Mouse (Mus musculus) ES-E14 (cell line): ENCODE measurements around the gene Zfp526. TPM values are rescaled to one million over a fixed set of nuclear protein-coding genes. Genes with fewer than 3 reads are reported as not detected.

Source experiments
- DNase-seq: peaks from one replicate; pipeline ENCODE4 v3.0.0-alpha.2; 2013; ENCODE audit warnings: low read depth, low spot score
- H3K27ac ChIP-seq: 2 replicates; pipeline ENCODE4 v1.5.1; 2012; ENCODE audit warnings: low read depth, mild to moderate bottlenecking, low read length, moderate library complexity, mixed read lengths; ENCODE audit not compliant: poor library complexity, insufficient read depth, severe bottlenecking
- H3K36me3 ChIP-seq: 2 replicates; pipeline ENCODE4 v1.6.1; 2012; ENCODE audit warnings: mild to moderate bottlenecking, low read length, moderate library complexity, mixed read lengths; ENCODE audit not compliant: control insufficient read depth, poor library complexity, insufficient read depth, severe bottlenecking
- H3K4me1 ChIP-seq, 2 experiments: fragments of 150-350 bp in 1 of 2; sonication (generic) in 1 of 2; 2 replicates each; pipeline ENCODE4 v1.6.1; 2012; ENCODE audit warnings: low read length in 2 of 2, mild to moderate bottlenecking in 1 of 2, mixed read lengths in 1 of 2; ENCODE audit not compliant: control insufficient read depth in 2 of 2, insufficient read depth in 2 of 2, poor library complexity in 1 of 2
- H3K4me3 ChIP-seq, 2 experiments: fragments of 150-350 bp in 1 of 2; sonication (generic) in 1 of 2; 2 replicates each; pipeline ENCODE4 v1.5.1; 2012; ENCODE audit warnings: low read length in 2 of 2, low read depth in 1 of 2, mild to moderate bottlenecking in 1 of 2, mixed read lengths in 1 of 2; ENCODE audit not compliant: insufficient read depth in 1 of 2, poor library complexity in 1 of 2, severe bottlenecking in 1 of 2
- H3K9ac ChIP-seq: 2 replicates; pipeline ENCODE4 v1.6.1; 2012; ENCODE audit warnings: low read depth, mild to moderate bottlenecking, low read length, mixed read lengths; ENCODE audit not compliant: poor library complexity, insufficient read depth, severe bottlenecking
- H3K9me3 ChIP-seq: fragments of 150-350 bp; sonication (generic); 2 replicates; pipeline ENCODE4 v1.6.1; 2012; ENCODE audit warnings: low read depth, mild to moderate bottlenecking, low read length; ENCODE audit not compliant: control insufficient read depth, insufficient read depth
- CHD2 ChIP-seq: IDR thresholded peaks from 2 replicates; pipeline ENCODE4 v1.6.1; 2014; ENCODE audit warnings: mild to moderate bottlenecking, low read depth, low read length, inconsistent platforms
- ZNF384 ChIP-seq: IDR thresholded peaks from 2 replicates; pipeline ENCODE4 v1.6.1; 2012; ENCODE audit warnings: low read depth, low read length, inconsistent platforms
- in situ Hi-C, 2 experiments: fragments of 600-800 bp; cut with MboI; formaldehyde crosslinking; loops; one replicate each; pipeline ENCODE4 v1.15.1; 2025; ENCODE audit warnings: low sequenced_read_pairs in 2 of 2, inconsistent platforms in 1 of 2; ENCODE audit not compliant: unreplicated experiment in 2 of 2
- total RNA-seq: library from RNA; depleted of rRNA; stranded (reverse); fragments of 300-350 nt; gene quantifications from 2 replicates; pipeline ENCODE4 v1.2.3, GENCODE M21; 2012; rRNA removed

The Zfp526 gene
- total RNA-seq, 1 experiment: 5.0 TPM

DNA sequence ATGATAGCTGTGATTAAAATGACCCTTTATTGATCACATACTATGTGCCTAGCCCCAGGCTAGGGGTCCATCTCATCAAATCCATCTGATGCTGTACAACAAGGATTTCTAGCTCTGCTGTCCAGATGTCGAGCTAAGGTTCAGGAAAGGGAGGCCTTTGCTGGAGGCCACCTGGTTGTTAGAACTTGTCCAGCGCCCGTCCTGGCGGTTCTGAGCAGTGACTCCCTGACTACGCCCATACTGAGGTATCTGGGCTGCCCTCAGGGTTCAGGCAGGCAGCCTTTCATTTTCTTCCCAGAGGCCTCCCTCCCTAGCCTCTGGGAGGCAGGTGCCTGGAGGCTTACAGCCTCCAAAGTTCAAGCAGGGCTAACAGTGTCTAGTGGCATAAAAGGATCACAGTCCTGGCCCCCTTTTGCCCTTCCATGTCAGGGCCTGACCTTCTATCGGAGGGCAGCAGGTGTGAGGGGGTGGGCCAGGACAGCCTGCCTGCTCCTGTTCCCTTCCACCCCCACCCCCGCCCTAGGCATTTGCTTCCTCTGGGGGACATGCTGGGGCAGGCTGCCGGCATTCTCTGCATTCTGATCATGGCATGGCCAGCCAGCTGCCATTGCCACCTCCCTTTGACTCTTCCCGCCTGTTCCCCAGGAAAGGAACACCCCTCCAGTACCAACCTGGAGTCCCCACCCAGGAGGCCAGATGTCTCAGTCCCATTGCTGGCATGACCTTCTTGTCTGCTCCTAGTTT lies 54.5 kb downstream of the Zfp526 start:
- TF ChIP-seq ZNF384: no peak
- TF ChIP-seq CHD2: no peak
- Histone ChIP-seq H3K4me1 (peaks cover 14 to 55% of the 10 kb centered on the region in 2 experiments), H3K9me3 (no peaks in the 10 kb centered on the region), H3K4me3 (no peak overlapping the region), H3K36me3 (no peaks in the 10 kb centered on the region), H3K27ac (peak overlapping the region; percentile 3; the same call in 1 of the 2 replicates), H3K9ac (peak overlapping the region; percentile 52)
- DNase-seq: no peak
- in situ Hi-C loops: no loop called here

Other genes with a start within 250 kb of the Zfp526 start
- 212 and 328 TPM in 2 replicates for gene Rabac1, start 248.7 kb upstream of the Zfp526 start, total RNA-seq
- 21.2 and 37.0 TPM in 2 replicates for gene Atp1a3, start 215.5 kb upstream of the Zfp526 start, total RNA-seq
- gene Grik5, start 149.1 kb upstream of the Zfp526 start, total RNA-seq: 10.0 and 10.7 TPM in 2 replicates
- 15.1 and 18.9 TPM in 2 replicates for gene Zfp574, start 148.9 kb upstream of the Zfp526 start, total RNA-seq
- 2.4 and 2.9 TPM in 2 replicates for gene Pou2f2, start 41.7 kb upstream of the Zfp526 start, total RNA-seq
- 22.8 and 31.3 TPM in 2 replicates for gene Dedd2, start 810 bp upstream of the Zfp526 start, total RNA-seq
- 38.2 and 38.5 TPM in 2 replicates for gene Gsk3a, start 16.4 kb downstream of the Zfp526 start, total RNA-seq
- 82.2 and 87.1 TPM in 2 replicates for gene Erf, start 29.3 kb downstream of the Zfp526 start, total RNA-seq
- gene Cic, start 46.3 kb downstream of the Zfp526 start, total RNA-seq: 68.4 and 72.4 TPM in 2 replicates
- 76.5 and 83.2 TPM in 2 replicates for gene Pafah1b3, start 76.6 kb downstream of the Zfp526 start, total RNA-seq
- gene Prr19, start 80.0 kb downstream of the Zfp526 start, total RNA-seq: 4.3 and 5.7 TPM in 2 replicates
- gene Tmem145, start 84.7 kb downstream of the Zfp526 start, total RNA-seq: 1.2 and 1.7 TPM in 2 replicates
- gene Megf8, start 95.7 kb downstream of the Zfp526 start, total RNA-seq: 47.5 and 69.9 TPM in 2 replicates
- not detected in 2 replicates for gene Cnfn, start 148.3 kb downstream of the Zfp526 start, total RNA-seq
- gene Lipe, start 177.3 kb downstream of the Zfp526 start, total RNA-seq: 3.8 and 4.7 TPM in 2 replicates
- 0.31 TPM in 1 of 2 replicates, not detected in the other for gene Cxcl17, start 191.5 kb downstream of the Zfp526 start, total RNA-seq